Mouse (Mus musculus) mouse trophoblast stem cell (cell line): ENCODE measurements around the gene Krtap3-2.
"Not testable (repeated sequence)": the region's sequence is repeated elsewhere in the genome, so short reads cannot be mapped to it uniquely, and the experiment has no call there.

ENCODE experiments used
- in situ Hi-C, 2 experiments: fragments of 300-500 bp; cut with MseI, MboI; formaldehyde crosslinking; loops; 2 replicates in 1 of 2; 3 replicates in 1 of 2; pipeline ENCODE4 v1.15.1; 2025

The Krtap3-2 gene

DNA sequence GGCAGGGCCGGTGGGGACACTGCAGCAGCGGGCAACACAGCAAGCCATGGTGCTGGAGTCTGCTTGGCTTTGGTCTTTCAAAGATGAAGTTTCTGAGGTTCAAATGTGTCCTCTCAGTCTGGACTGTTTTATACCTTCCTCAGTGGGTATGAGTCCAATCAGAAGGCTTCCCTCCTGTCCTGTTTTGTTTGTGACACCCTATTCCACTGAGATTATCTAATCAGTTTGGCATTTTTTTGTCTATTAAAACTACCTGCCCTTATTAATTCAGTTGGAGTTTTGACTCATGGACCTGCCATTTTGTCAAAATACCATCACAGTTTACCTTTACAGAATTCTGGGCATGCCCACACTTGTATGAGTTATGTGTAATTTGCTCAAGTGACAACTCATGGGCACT is at the start of gene Krtap3-2:
TSS of gene Krtap3-2 (minus strand) at position 101 of the 400 bp plus-strand sequence.
- in situ Hi-C loops = no loop called here

- in situ Hi-C loops = not testable (repeated sequence)
Measured at GRCm38 (mm10) chr11:99603208-99603607, 46.6 kb upstream of the Krtap3-2 start, which contains the start of gene Gm11938. Gene Gm11938 (minus strand): TSS chr11:99603308.

DNA sequence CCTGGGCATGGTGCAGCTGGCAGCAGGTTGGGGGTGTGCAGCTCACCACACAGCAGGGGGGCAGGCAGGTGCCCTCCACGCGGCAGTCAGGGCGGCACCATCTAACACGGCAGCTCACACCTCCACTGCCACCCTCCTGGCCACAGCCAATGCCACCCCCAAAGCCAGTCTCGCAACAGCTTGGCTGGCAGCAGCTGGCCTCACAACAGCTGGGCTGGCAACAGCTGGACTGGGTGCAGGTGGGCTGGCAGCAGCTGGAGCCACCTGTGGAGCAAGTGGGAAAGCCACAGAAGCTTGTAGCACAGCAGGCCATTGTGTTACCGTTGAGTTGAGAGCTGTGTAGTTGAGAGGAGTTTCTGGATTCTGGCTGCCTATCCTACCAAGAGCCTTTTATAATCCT is 41.1 kb upstream of the Krtap3-2 start, which contains the start of gene Krtap9-3:
TSS of gene Krtap9-3 (minus strand) at position 364 of the 400 bp plus-strand sequence.
- in situ Hi-C loops = not testable (repeated sequence)

DNA sequence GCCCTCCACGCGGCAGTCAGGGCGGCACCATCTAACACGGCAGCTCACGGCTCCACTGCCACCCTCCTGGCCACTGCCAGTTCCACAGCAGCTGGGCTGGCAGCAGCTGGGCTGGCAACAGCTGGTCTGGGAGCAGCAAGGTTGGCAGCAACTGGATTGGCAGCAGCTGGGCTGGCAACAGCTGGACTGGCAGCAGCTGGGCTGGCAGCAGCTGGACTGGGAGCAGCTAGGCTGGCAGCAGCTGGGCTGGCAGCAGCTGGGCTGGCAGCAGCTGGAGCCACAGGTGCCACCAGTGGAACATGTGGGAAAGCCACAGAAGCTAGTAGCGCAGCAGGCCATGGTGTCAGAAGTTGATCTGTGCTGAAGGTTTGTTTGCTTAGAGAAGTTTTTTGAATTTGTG is 34.3 kb upstream of the Krtap3-2 start, which contains the start of gene Krtap1-3:
TSS of gene Krtap1-3 (minus strand) at position 359 of the 400 bp plus-strand sequence.
- in situ Hi-C loops = no loop called here

GRCm38 (mm10) chr11:99585096-99585495 is 28.4 kb upstream of the Krtap3-2 start:
- in situ Hi-C loops = no loop called here

DNA sequence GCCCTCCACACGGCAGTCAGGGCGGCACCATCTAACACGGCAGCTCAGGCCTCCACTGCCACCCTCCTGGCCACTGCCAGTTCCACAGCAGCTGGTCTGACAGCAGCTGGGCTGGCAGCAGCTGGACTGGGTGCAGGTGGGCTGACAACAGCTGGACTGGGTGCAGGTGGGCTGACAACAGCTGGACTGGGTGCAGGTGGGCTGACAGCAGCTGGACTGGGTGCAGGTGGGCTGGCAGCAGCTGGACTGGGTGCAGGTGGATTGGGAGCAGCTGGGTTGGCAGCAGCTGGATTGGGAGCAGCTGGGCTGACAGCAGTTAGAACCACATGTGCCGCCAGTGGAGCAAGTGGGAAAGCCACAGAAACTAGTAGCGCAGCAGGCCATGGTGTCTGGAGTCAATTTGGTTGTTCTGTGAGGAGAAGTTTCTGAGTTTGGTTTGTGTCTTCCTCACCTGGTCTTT is 26.6 kb upstream of the Krtap3-2 start, which contains the start of gene Krtap1-4:
TSS of gene Krtap1-4 (minus strand) at position 410 of the 460 bp plus-strand sequence.
- in situ Hi-C loops = no loop called here

DNA sequence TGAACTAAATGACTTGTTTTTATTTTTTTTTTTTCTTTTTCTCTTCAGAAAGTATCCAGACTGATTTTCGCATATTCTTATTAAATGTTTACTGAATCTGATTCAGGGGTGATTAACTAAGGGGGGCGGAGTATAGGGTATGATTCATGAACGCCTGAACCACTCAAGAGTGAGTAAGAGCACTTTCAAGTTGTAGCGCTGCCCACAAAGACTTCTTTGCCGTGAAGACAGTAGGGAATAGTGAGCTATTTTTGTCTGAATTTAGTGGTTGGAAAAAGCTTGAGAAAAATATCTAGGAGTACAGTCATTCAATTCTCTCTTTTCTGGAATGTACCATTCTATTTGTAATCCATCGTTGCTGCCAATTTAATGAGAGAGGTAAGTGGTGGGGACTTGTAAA is 24.9 kb upstream of the Krtap3-2 start:
- in situ Hi-C loops = no loop called here

DNA sequence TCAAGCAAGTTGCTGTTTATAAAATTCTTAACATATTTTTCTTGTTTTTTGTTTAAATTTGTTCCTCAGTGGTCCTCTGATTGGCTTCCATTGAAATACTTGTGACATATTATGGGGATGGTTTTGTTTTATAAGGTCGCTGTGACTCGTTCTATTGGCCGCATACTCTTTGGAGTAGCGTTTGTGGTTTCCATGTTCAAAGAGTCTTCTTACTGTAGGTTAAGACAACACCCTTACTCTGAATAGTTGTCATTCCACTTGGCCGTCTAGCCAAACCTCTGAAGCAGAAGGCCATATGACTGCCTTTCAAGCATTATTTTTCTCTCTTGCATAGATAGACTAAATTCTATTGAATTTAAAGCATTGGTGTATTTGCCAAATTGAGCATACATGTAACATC is 24.4 kb upstream of the Krtap3-2 start:
- in situ Hi-C loops = no loop called here

- in situ Hi-C loops = no loop called here
Measured at GRCm38 (mm10) chr11:99580636-99581035, 24.0 kb upstream of the Krtap3-2 start, which contains the start of gene Krtap1-5. Gene Krtap1-5 (minus strand): TSS chr11:99581016.

GRCm38 (mm10) chr11:99574106-99574505 is 17.5 kb upstream of the Krtap3-2 start:
- in situ Hi-C loops = loop anchor here in 1 of 2 experiments (10.0 kb wide), 1 partner anchor 109 kb away; no protein-coding TSS in a partner anchor

DNA sequence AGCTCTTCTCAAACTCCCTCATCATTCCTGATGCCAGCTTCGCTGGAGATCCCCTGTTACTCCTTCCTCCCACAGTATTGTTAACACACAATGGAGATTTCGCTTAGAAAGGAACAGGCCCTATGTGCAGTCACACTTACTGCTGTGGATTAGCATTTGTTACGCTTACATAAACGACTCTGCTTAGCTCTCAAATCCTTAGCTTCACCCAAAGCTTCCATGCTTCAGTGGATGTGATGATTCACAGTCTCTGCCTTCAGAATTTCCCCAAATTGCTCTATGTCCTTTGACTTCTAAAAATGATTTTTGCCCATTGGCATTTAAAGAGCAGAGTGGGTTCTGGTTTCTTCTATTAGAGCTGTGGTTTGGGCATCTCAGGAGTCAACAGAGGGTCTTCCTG is 16.5 kb upstream of the Krtap3-2 start:
- in situ Hi-C loops = loop anchor here in 1 of 2 experiments (10.0 kb wide), 1 partner anchor 108 kb away; no protein-coding TSS in a partner anchor

DNA sequence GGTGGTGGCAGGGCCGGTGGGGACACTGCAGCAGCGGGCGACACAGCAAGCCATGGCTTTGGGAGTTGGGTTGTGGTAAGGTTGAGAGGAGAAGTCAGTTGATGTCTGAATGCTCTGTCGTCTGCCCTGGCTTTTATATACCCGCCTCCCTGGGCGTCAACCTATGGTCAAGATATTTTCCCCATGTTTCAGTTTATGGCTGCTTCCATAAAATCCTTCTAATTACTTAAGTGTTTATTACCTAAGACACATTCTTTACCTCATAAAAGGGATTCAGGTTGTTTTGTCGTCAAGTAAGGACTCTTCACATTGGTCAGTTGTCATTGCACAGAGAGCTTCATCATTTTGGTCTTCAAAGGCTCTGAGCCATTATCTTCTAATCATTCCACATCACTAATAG is 9.9 kb upstream of the Krtap3-2 start, which contains the start of gene Krtap3-1:
TSS of gene Krtap3-1 (minus strand) at position 101 of the 400 bp plus-strand sequence.
- in situ Hi-C loops = no loop called here

- in situ Hi-C loops = no loop called here
Measured at GRCm38 (mm10) chr11:99562580-99562979, 5.9 kb upstream of the Krtap3-2 start.

GRCm38 (mm10) chr11:99559366-99559765 is 2.7 kb upstream of the Krtap3-2 start, which contains the start of gene Gm11939:
Gene Gm11939 (minus strand): TSS chr11:99559466.
- in situ Hi-C loops = no loop called here

GRCm38 (mm10) chr11:99557976-99558745 is 1.5 kb upstream of the Krtap3-2 start:
- in situ Hi-C loops = no loop called here

- in situ Hi-C loops = no loop called here
Measured at GRCm38 (mm10) chr11:99556195-99556594, 458 bp downstream of the Krtap3-2 start.

DNA sequence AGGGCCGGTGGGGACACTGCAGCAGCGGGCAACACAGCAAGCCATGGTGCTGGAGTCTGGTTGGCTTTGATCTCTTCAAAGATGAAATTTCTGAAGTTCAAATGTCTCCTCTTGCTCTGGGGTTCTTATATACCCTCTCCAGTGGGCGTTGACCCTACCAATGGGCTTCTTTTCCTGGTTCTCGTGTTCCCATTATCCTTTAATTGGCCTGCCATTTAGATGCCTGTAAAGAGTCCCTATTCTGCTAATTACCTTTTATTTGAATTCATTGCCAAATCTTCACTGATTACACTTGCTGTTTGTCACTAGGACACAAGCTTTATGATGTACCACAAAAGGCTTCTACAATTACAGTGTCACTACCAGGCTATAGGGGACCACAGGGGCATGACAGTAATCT is 5.9 kb downstream of the Krtap3-2 start, which contains the start of gene Krtap3-3:
TSS of gene Krtap3-3 (minus strand) at position 101 of the 400 bp plus-strand sequence.
- in situ Hi-C loops = no loop called here

DNA sequence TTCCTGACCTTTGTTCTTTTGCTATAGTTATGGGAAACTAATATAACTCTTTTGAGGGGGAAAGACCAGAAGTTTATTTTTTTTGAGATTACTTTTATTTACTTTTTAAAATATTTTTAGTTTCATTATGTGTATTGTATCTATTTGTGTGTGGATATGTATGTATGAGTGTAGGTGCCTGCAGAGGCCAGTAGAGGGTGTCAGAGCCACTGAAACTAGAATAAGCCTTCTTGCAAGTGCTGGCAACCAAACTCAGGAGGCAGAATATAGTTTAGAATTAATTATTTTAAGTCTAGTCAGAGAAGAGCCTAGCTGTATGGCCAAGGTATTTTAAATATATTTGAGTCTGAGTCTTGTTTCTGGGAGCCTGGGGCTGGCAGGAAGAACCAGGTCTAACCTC is 8.8 kb downstream of the Krtap3-2 start:
- in situ Hi-C loops = no loop called here

GRCm38 (mm10) chr11:99539721-99540120 is 16.9 kb downstream of the Krtap3-2 start:
- in situ Hi-C loops = no loop called here

- in situ Hi-C loops = no loop called here
Measured at GRCm38 (mm10) chr11:99521288-99521860, 35.3 kb downstream of the Krtap3-2 start, which contains the start of gene Krt39. Gene Krt39 (minus strand): TSS chr11:99521338.

DNA sequence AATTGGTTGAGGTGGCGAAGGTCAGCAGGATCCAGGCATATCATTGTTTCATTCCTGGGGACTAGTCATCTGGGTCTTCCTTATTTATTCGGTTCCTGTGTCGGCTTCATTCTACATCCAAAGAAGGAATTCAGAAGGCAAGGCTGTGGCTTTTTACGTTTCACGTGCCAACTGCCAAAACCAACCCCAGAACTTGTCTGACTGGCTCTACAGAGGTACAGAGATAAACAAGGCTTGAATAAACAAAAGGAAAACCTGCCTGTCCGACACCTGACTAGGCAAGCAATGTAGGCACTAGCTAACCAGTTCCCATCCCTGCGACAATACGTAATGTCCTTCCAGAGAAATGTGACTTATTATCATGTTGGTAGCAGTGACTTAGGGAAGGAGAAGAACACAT is 42.6 kb downstream of the Krtap3-2 start:
- in situ Hi-C loops = no loop called here
